Mouse (Mus musculus) MEL (cell line): ENCODE measurements around the gene Homer3.

Experiments used
- BHLHE40 ChIP-seq: IDR thresholded peaks from 2 replicates; pipeline ENCODE4 v1.6.1; 2012; ENCODE audit warnings: low read depth, mild to moderate bottlenecking, inconsistent platforms, low read length, improper control_type of control experiment, borderline replicate concordance
- CHD2 ChIP-seq: IDR thresholded peaks from 2 replicates; pipeline ENCODE4 v1.6.1; 2011; ENCODE audit warnings: low read length, improper control_type of control experiment
- CTCF ChIP-seq, 3 experiments: IDR thresholded peaks in 2 of 3; conservative IDR thresholded peaks in 1 of 3; 2 replicates each; pipeline ENCODE4 v1.5.1; 2011 to 2012; ENCODE audit warnings: low read length in 3 of 3, low read depth in 2 of 3, mild to moderate bottlenecking in 2 of 3, improper control_type of control experiment in 1 of 3, inconsistent platforms in 1 of 3, mixed read lengths in 1 of 3, moderate library complexity in 1 of 3; ENCODE audit not compliant: control insufficient read depth in 1 of 3, insufficient read depth in 1 of 3, poor library complexity in 1 of 3, severe bottlenecking in 1 of 3
- EP300 ChIP-seq, 2 experiments: IDR thresholded peaks; 2 replicates each; pipeline ENCODE4 v1.6.1; 2011; ENCODE audit warnings: improper control_type of control experiment in 2 of 2, low read length in 2 of 2, low read depth in 1 of 2, mild to moderate bottlenecking in 1 of 2
- GATA1 ChIP-seq: IDR thresholded peaks from 2 replicates; pipeline ENCODE4 v1.6.1; 2011; ENCODE audit warnings: low read depth, low read length, improper control_type of control experiment
- KAT2A ChIP-seq: conservative IDR thresholded peaks from 2 replicates; pipeline ENCODE4 v1.6.1; 2012; ENCODE audit warnings: low read depth, low read length, improper control_type of control experiment, inconsistent platforms
- NELFE ChIP-seq: IDR thresholded peaks from 2 replicates; pipeline ENCODE4 v1.6.1; 2011; ENCODE audit warnings: low read depth, low read length, improper control_type of control experiment
- POLR2A ChIP-seq, 2 experiments: IDR thresholded peaks; 2 replicates each; pipeline ENCODE4 v1.6.1; 2011 to 2012; ENCODE audit warnings: low read length in 2 of 2, mild to moderate bottlenecking in 2 of 2, control low read depth in 1 of 2, improper control_type of control experiment in 1 of 2, low read depth in 1 of 2, moderate library complexity in 1 of 2; ENCODE audit not compliant: control insufficient read depth in 1 of 2, insufficient read depth in 1 of 2, poor library complexity in 1 of 2
- SMC3 ChIP-seq: IDR thresholded peaks from 2 replicates; pipeline ENCODE4 v1.6.1; 2011; ENCODE audit warnings: low read depth, low read length, improper control_type of control experiment
- ZKSCAN1 ChIP-seq: IDR thresholded peaks from 2 replicates; pipeline ENCODE4 v1.6.1; 2012; ENCODE audit warnings: low read depth, mild to moderate bottlenecking, inconsistent platforms, low read length, improper control_type of control experiment, moderate library complexity
- ZNF384 ChIP-seq: IDR thresholded peaks from 2 replicates; pipeline ENCODE4 v1.6.1; 2012; ENCODE audit warnings: low read depth, mild to moderate bottlenecking, inconsistent platforms, low read length, improper control_type of control experiment

- TF ChIP-seq ZKSCAN1 (no peak), CHD2 (no peak), KAT2A (no peak), NELFE (no peak), EP300 (IDR thresholded peaks at IDR 0.05; ENCODE audit: low read depth in 1 of 2, low read length in 2 of 2) (peak; percentile 87 to 92), ZNF384 (0 out of 2 replicates have a peak, but pooled peaks have one; percentile 33), CTCF (IDR thresholded peaks at IDR 0.05 in 2 of 3, conservative IDR thresholded peaks at IDR 0.05 in 1 of 3; ENCODE audit: control insufficient read depth in 1 of 3, insufficient read depth in 1 of 3, low read depth in 2 of 3, low read length in 3 of 3, poor library complexity in 1 of 3, severe bottlenecking in 1 of 3) (no peak), POLR2A (IDR thresholded peaks at IDR 0.05; ENCODE audit: control insufficient read depth in 1 of 2, insufficient read depth in 1 of 2, low read depth in 1 of 2, low read length in 2 of 2, poor library complexity in 1 of 2) (no peak), SMC3 (no peak), BHLHE40 (peak; percentile 46; the same call in 1 of the 2 replicates), GATA1 (peak; percentile 91)
Measured at GRCm38 (mm10) chr8:70237842-70238241, 44.8 kb upstream of the Homer3 start.
